Mouse (Mus musculus) embryonic fibroblast, embryonic 13.5 days (primary cell): ENCODE results near the gene Gas6.

ENCODE experiments used
- CTCF ChIP-seq: IDR thresholded peaks from 2 replicates; pipeline ENCODE4 v1.5.1; 2011; ENCODE audit warnings: mild to moderate bottlenecking, control low read depth, low read length, moderate library complexity, borderline replicate concordance; ENCODE audit not compliant: insufficient read depth
- POLR2A ChIP-seq: IDR thresholded peaks from 2 replicates; pipeline ENCODE4 v1.6.1; 2011; ENCODE audit warnings: low read depth, mild to moderate bottlenecking, control low read depth, low read length, moderate library complexity

- TF ChIP-seq POLR2A (no peak), CTCF (no peak)
Observed at GRCm38 (mm10) chr8:13420970-13421369, 73.3 kb downstream of the Gas6 start.
